Mouse (Mus musculus) cerebellum, postnatal 14 days (tissue): ENCODE measurements at regions not wholly inside any gene's neighbourhood (a gene's known extent, or its start where the extent isn't known, plus 50 kb on each side); places are given as distances from the start of the nearest gene placed in this dataset.

Experiments used
- DNase-seq, 2 experiments: peaks; one replicate each; pipeline ENCODE4 v3.0.0; 2021; ENCODE audit warnings: mixed read lengths in 2 of 2

DNA sequence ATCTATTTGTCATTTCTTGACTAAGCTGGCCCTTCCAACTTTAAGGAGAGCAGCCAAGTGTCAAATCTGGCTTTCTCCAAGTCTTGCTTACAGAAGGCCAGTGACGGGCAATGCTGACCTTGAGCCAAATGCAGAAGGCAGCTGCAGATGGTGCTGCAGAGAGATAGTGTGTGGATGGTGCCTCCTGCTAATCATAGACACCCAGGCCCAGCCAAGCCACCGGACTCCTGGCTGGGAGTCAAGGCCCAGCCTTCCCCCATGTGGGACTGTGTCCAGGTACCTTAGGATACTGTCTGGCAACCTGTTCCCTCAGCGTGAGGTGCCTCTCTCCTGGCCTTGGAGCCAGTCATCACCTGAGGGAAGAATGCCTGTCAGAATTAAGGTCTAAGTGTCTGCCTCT lies 319.3 kb downstream of the En1 start:
- DNase-seq, result peak; percentile 95 to 98

GRCm38 (mm10) chr1:120925271-120925670 lies 323.1 kb downstream of the En1 start:
- DNase-seq, result peak; percentile 65 to 74

DNA sequence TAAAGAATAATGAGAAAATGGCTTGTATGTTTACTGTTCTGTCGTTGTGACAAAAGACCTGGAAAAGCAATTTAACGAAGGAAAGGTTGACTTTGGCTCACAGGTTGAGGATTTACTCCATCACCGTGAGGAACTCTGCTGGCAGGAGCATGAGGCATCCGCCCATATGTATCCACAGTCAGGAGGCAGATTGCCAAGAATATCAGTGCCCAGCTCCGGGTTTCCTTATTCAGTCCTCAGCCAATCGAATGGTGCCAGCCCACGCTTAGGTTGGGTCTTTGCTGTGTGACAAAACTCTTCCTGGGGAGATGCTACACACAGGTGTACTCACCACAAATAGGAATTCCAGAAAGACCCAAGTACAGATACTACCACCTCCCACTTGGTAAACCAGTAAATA lies 327.9 kb downstream of the En1 start:
- DNase-seq, result peak; percentile 28 to 49

GRCm38 (mm10) chr1:120935321-120935720 lies 333.1 kb downstream of the En1 start:
- DNase-seq, result peak in 1 of 2 experiments; percentile 22

- no peak for DNase-seq
Measured at GRCm38 (mm10) chr1:120943711-120944110, 341.5 kb downstream of the En1 start.

GRCm38 (mm10) chr1:120946349-120946748 lies 344.1 kb downstream of the En1 start:
- DNase-seq, result peak in 1 of 2 experiments; percentile 19

DNA sequence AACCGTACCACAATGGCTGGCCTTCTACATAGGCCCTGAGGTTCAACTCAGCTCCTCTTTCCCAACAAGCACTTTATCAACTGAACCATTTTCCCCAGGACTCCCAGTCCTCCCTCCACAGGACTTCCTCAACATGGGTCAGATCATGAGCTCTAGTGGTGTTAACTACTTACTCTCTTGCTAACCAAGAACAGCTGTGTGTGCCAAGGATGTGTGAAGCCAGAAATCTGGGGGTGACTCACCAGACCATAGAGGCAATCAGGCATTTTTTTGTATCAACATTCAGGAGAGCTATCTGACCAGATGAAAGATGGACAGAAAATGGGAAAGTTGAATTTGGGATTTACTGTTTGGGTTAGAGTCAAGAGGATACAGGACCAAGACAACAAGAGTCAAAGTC lies 359.0 kb downstream of the En1 start:
- DNase-seq, result no peak

- no peak for DNase-seq
Measured at GRCm38 (mm10) chr1:120961984-120962383, 359.8 kb downstream of the En1 start.

GRCm38 (mm10) chr1:120963477-120964178 lies 361.4 kb downstream of the En1 start:
- DNase-seq, result peak in 1 of 2 experiments; percentile 12

GRCm38 (mm10) chr1:120964179-120964517 lies 361.9 kb downstream of the En1 start:
- no peak for DNase-seq

DNA sequence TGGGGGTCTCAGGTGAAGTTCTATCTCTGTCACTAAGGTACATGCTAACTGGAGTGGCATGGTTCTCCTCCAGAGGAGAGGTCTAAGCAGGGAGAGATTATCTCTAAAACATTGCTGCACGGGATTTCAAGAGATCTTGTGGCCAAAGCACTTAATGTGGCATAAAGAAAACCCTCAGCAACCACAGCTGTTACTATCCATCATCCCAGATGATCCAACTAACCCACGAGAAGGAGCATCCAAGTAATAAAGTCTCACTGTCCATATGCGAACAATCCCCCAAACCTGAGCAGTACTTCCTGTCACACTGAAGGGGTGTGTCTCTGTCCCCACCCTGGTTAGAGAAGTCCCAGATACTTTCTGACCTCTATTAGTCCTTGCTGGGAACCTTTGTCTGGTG lies 363.9 kb downstream of the En1 start:
- DNase-seq, result no peak

GRCm38 (mm10) chr1:120974661-120975060 lies 357.7 kb downstream of the Insig2 start:
- peak; percentile 17 to 22 for DNase-seq

- DNase-seq, result no peak
Measured at GRCm38 (mm10) chr1:121004535-121004934, 327.9 kb downstream of the Insig2 start.

GRCm38 (mm10) chr1:121005198-121005597 lies 327.2 kb downstream of the Insig2 start:
- DNase-seq, result no peak

DNA sequence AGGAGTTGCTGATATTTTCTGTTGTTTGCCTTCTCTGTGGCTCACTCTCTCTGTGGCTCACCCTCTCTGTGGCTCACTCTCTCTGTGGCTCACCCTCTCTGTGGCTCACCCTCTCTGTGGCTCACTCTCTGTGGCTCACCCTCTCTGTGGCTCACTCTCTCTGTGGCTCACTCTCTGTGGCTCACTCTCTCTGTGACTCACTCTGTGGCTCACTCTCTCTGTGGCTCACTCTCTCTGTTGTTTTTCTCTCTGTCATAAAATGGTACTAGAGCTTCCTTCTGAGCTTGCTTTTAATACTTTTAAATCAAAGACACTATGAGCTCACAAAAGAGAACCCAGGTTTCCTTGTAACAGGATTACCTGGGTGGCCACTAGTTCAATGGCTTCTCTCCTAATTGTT lies 320.3 kb downstream of the Insig2 start:
- DNase-seq, result no peak

- no peak for DNase-seq
Measured at GRCm38 (mm10) chr1:121013839-121014503, 318.4 kb downstream of the Insig2 start.

GRCm38 (mm10) chr1:121029375-121029774 lies 303.0 kb downstream of the Insig2 start:
- DNase-seq, result no peak

GRCm38 (mm10) chr1:121034761-121035393 lies 297.5 kb downstream of the Insig2 start:
- no peak for DNase-seq

DNA sequence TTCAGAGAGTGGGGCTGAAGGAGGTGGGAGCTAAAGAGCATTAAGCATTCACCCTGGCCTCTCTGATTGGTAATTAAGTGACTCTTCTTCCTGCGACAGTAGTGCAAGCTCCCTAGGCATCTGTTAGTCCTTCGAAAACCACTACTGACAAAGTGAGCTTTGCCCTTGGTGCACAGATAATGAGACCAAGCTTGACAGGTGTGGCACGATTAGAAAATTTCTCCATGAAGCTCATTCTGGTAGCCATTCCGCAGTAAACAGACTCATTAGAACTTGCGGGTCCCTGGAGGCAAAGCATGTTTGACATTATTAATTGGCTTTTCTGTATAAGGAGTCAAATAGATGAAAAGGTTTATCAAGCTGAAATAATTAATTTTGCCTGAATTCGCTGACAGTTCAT lies 285.8 kb downstream of the Insig2 start:
- no peak for DNase-seq

DNA sequence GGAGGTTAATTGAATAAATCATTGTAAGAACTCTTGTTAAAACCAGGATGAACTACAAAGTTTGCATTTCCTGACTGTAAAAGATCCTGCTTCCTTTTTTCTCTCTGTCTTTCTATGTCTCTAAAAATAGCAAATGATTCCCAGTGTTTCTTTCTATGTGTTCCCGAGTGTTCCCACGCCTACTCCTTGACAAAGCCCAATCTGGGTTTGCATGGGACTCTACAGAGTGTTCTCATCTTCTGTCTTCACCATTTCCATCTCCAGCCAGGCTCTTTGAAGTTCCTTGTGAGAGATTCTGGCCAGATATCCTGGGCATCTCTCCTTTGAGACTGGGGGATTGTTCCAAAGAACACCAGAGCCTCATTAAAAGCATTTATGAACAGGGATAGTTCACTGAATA lies 285.0 kb downstream of the Insig2 start:
- DNase-seq, result no peak

GRCm38 (mm10) chr1:121049684-121050083 lies 282.7 kb downstream of the Insig2 start:
- no peak for DNase-seq

- DNase-seq, result no peak
Measured at GRCm38 (mm10) chr1:121050695-121051495, 281.5 kb downstream of the Insig2 start.

GRCm38 (mm10) chr1:121051496-121052119 lies 280.8 kb downstream of the Insig2 start:
- no peak for DNase-seq
